Mouse (Mus musculus) G1E (cell line): Measurements from ENCODE around the gene Tbxa2r. TPM values are rescaled to one million over a fixed set of nuclear protein-coding genes. Genes with fewer than 3 reads are reported as not detected.

Experiments used
- ATAC-seq: 2 replicates; pipeline ENCODE4 v1.8.0; 2016; ENCODE audit warnings: mild to moderate bottlenecking; ENCODE audit not compliant: insufficient number of reproducible peaks, poor library complexity, low FRiP score, severe bottlenecking; ENCODE audit errors: extremely low read depth
- DNase-seq: peaks from one replicate; pipeline ENCODE4 v3.0.0; 2012; ENCODE audit warnings: low spot score
- H3K27me3 ChIP-seq: 2 replicates; pipeline ENCODE4 v1.6.1; 2012; ENCODE audit warnings: mild to moderate bottlenecking, low read length, inconsistent platforms; ENCODE audit not compliant: insufficient read depth
- H3K36me3 ChIP-seq: replicated peaks from 2 replicates; pipeline ENCODE3; 2012; ENCODE audit warnings: mild to moderate bottlenecking, inconsistent platforms
- H3K4me1 ChIP-seq: 2 replicates; pipeline ENCODE4 v1.6.1; 2012; ENCODE audit warnings: low read depth, low read length, inconsistent platforms, mixed read lengths; ENCODE audit not compliant: insufficient read depth
- H3K4me3 ChIP-seq: 2 replicates; pipeline ENCODE4 v1.5.1; 2012; ENCODE audit warnings: low read depth, mild to moderate bottlenecking, inconsistent platforms, low read length, moderate library complexity, mixed read lengths
- H3K9me3 ChIP-seq: replicated peaks from 2 replicates; pipeline ENCODE4 v1.6.1; 2012; ENCODE audit warnings: inconsistent platforms
- CTCF ChIP-seq: IDR thresholded peaks from 2 replicates; pipeline ENCODE4 v1.5.1; 2012; ENCODE audit warnings: low read depth, low read length, inconsistent platforms, mixed read lengths
- GATA1 ChIP-seq: IDR thresholded peaks from 2 replicates; pipeline ENCODE4 v1.6.1; 2012; ENCODE audit warnings: borderline replicate concordance, low read length, inconsistent platforms, mixed read lengths
- GATA2 ChIP-seq: IDR thresholded peaks from 2 replicates; pipeline ENCODE4 v1.6.1; 2012; ENCODE audit warnings: low read depth, low read length, inconsistent platforms, borderline replicate concordance
- POLR2AphosphoS5 ChIP-seq: IDR thresholded peaks from 2 replicates; pipeline ENCODE4 v1.6.1; 2012; ENCODE audit warnings: low read depth, low read length, inconsistent platforms; ENCODE audit not compliant: insufficient replicate concordance
- TAL1 ChIP-seq: conservative IDR thresholded peaks from 2 replicates; pipeline ENCODE4 v1.6.1; 2012; ENCODE audit warnings: low read depth, low read length, inconsistent platforms, mixed read lengths
- polyA plus RNA-seq: library from polyadenylated mRNA; stranded (reverse); fragments of >175 nt; gene quantifications from 2 replicates; pipeline ENCODE4 v1.2.3, GENCODE M21; 2012
- total RNA-seq, 2 experiments: library from RNA; stranded (forward) in 1 of 2; stranded (reverse) in 1 of 2; fragments of 200-1000 nt in 1 of 2; fragments of >200 nt in 1 of 2; fragmentation: Nextera tagmentation in 1 of 2; gene quantifications; 2 replicates each; pipeline ENCODE4 v1.2.3; 2014 to 2017

Gene Tbxa2r
- total and polyA plus RNA-seq, 3 experiments: not detected

DNA sequence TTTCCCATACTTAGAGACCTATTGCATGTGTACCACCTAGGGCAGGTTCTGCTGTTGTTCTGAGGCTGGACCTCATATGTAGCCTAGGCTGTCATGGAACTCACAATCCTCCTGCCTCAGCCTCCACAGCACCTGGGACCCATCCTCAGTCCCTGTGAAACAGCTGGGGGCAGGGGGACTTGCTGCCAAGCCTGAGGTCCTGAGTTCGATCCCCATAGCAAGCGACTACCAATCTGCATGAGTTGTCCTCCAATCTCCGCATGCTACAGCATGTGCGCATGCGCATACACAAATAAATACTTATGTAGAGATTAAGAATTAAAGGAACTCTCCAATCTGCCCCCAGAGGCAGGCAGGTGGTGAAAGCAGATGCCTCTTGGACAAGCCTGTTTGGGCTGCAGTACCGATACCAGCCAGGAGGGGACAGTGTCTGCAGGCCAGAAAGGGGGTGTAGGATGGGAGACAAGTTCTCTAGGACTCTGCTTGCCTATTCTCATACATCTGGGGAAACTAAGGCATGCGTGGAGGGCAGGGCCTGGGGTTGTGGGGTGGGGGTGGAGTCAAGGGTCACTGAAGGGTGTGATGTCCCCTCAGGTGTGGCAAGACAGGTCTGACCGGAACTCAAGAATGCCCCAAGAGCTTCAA, 40.9 kb upstream of the Tbxa2r start:
- no peaks in the 10 kb centered on the region for H3K36me3 ChIP-seq
- no peak overlapping the region for H3K4me3 ChIP-seq
- peaks cover 74% of the 10 kb centered on the region for H3K4me1 ChIP-seq
- no peaks in the 10 kb centered on the region for H3K9me3 ChIP-seq
- ATAC-seq (no peak), DNase-seq (no peak)
- no peak for TF ChIP-seq TAL1
- peak; percentile 99 for TF ChIP-seq CTCF
- H3K27me3 ChIP-seq: peaks cover 43% of the 10 kb centered on the region

DNA sequence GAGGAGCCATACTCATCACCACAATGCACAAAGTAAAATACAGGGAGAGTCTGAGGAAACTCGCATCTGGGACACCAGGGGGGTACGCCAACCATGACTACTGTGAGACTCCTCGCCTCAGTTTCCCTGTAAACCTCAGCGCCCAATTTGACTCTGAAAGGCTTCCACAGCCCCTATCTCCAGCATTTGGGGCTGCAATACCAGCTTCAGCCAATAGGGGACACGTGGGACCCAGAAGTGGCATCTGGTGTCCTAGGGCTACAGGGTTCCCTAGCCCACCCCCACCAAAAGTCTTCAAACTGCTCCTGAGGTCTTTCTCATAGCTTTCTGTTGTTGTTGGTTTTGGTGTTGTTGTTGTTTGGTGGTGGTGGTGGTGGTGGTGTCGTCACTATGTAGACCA, 39.9 kb upstream of the Tbxa2r start:
- DNase-seq: no peak
- Histone ChIP-seq H3K4me3 (no peak overlapping the region), H3K9me3 (no peaks in the 10 kb centered on the region), H3K27me3 (peaks cover 35% of the 10 kb centered on the region), H3K4me1 (peaks cover 78% of the 10 kb centered on the region), H3K36me3 (no peaks in the 10 kb centered on the region)
- no peak for TF ChIP-seq POLR2AphosphoS5
- no peak for TF ChIP-seq GATA1
- no peak for TF ChIP-seq GATA2
- no peak for TF ChIP-seq TAL1
- peak; percentile 61 for TF ChIP-seq CTCF
- no peak for ATAC-seq

DNA sequence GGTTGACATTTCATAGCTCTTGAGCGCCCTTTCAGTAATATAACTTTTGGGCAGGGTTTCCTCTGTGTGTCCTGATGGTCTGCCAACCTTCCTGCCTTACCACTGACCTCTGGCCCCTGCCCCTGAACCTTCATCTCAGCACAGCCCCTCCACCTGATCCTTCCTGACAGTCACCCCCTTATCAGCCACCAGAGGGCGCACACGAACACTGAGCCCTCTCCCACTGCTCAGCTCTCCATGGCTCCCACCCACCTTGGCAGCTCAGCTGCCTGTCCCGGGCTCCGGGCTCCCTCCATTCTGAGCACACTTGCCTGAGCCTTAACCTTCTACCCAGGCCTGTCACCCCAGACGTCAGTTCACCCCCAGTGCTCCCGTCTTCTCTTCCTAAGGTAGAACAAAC, 39.3 kb upstream of the Tbxa2r start:
- Histone ChIP-seq H3K9me3 (no peaks in the 10 kb centered on the region), H3K36me3 (peaks cover 4% of the 10 kb centered on the region), H3K4me3 (no peak overlapping the region), H3K27me3 (peaks cover 28% of the 10 kb centered on the region), H3K4me1 (peaks cover 82% of the 10 kb centered on the region)
- DNase-seq (peak; percentile 51), ATAC-seq (no peak)
- peak; percentile 77 for TF ChIP-seq CTCF
- no peak for TF ChIP-seq TAL1

DNA sequence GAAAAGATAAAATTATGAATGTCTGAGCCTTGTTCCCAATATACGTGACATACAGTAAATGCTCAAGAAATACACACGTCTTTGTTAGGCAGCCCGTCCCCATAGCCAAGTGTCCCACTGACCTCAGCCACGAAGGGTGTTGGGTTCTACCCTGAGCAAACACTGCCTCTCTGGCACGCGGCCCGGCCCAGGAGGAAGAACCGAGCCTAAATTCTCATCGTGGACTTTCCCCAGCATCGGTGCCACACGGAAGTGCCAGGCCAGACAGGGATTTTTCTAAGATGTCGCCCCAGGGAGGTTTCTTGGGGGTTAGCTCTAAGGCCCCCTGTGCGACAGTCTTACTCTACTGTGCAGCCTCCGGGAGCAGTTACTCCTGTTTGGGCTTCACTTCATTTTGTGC, 38.7 kb upstream of the Tbxa2r start:
- no peaks in the 10 kb centered on the region for H3K9me3 ChIP-seq
- ATAC-seq (no peak), DNase-seq (no peak)
- H3K27me3 ChIP-seq: peaks cover 23% of the 10 kb centered on the region
- peaks cover 82% of the 10 kb centered on the region for H3K4me1 ChIP-seq
- TF ChIP-seq POLR2AphosphoS5 (no peak), GATA2 (no peak), CTCF (no peak), TAL1 (no peak)
- no peak overlapping the region for H3K4me3 ChIP-seq
- H3K36me3 ChIP-seq: peaks cover 9% of the 10 kb centered on the region

DNA sequence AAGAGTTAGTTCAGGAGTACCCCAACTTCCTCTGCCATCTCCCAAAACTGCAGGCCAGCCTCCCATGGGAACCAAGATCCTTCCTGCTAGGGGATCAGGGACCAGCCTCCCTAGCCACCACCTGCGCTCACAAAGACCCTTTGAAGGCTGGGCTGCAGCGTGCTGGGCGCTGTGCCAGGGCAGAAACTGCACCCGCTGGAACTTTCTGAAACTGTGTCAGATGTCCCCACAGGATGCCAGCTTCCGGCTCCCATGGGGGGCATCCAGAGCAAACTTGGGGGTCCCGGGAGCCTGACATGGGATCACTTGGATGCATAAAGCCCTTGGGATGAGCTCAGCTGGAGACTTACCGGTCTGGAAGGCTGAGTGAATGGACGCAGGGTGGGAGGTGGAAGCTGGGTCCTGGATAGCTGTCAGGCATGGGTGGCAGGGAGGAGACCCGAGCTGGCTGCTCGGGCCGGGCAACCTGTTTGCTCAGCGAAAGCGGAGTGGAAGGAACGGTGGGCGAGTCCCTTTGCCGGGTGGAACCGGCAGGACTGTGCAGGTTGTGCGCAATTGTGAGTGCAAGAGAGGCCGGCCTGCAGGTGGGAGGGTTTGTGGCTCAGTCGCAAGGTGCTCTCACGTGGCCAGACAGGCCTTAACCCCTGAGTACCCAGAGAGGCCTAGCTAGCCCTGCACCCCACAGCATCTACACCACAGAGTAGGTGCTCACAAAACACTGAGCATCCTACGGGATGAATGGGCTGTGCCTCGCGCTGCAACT, 37.7 kb upstream of the Tbxa2r start:
- Histone ChIP-seq H3K4me3 (peak overlapping the region; percentile 57; the same call in 1 of the 2 replicates), H3K36me3 (peaks cover 20% of the 10 kb centered on the region), H3K27me3 (peaks cover 15% of the 10 kb centered on the region; the same call in 1 of the 2 replicates), H3K4me1 (peaks cover 83% of the 10 kb centered on the region), H3K9me3 (no peaks in the 10 kb centered on the region)
- no peak for TF ChIP-seq POLR2AphosphoS5
- no peak for TF ChIP-seq GATA2
- TF ChIP-seq CTCF: no peak
- no peak for TF ChIP-seq TAL1
- TF ChIP-seq GATA1: no peak
- no peak for DNase-seq
- no peak for ATAC-seq

DNA sequence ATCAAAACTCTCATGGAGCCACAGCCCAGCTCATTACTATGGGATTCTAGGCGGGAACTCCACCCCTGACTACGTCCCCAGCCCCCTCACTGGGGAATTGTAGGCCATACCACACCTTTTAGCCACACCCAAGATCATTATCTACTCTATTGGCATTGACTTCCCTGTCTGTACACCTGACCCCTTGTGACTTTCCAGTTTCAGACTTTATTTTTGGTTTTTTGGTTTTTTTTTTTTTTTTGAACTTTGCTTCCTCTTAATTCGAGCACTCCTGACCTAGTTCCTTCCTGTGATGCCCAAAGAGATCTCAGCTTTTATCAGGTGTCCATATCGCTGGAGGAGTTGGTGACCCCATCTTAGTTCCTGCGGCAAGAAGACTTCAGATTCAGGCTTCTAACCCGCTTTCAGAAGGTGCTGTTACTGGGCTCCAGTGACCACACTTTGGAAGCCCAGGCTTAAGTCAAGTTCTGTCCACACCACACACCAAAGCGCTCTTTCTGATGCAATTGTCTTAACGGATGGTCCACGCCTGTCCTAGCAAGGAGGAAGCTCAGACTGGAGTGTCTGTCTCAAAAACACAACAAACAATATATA, 36.9 kb upstream of the Tbxa2r start, which contains the start of gene Tjp3:
Gene Tjp3 (minus strand): TSS at position 71 of the 594 bp plus-strand sequence.
- peaks cover 83% of the 10 kb centered on the region for H3K4me1 ChIP-seq
- H3K36me3 ChIP-seq: peaks cover 27% of the 10 kb centered on the region
- no peak for DNase-seq
- TF ChIP-seq TAL1 (no peak), GATA2 (no peak), CTCF (no peak), GATA1 (no peak), POLR2AphosphoS5 (no peak)
- H3K27me3 ChIP-seq: peaks cover 15% of the 10 kb centered on the region; the same call in 1 of the 2 replicates
- no peak for ATAC-seq
- H3K9me3 ChIP-seq: no peaks in the 10 kb centered on the region
- peak within 1 kb of the TSS; percentile 57; the same call in 1 of the 2 replicates for H3K4me3 ChIP-seq
